Mouse (Mus musculus) testis, adult 2 months (tissue): ENCODE results near the gene Stambpl1. TPM values are rescaled to one million over a fixed set of nuclear protein-coding genes. Genes with fewer than 3 reads are reported as not detected.

ENCODE experiments used
- H3K27ac ChIP-seq: fragments of 200-500 bp; 2 replicates; pipeline ENCODE4 v1.5.1; 2012; ENCODE audit warnings: low read depth, low read length; ENCODE audit not compliant: control insufficient read depth, insufficient read depth
- H3K27me3 ChIP-seq: fragments of 200-500 bp; 2 replicates; pipeline ENCODE4 v1.6.1; 2012; ENCODE audit warnings: mild to moderate bottlenecking, low read length, moderate library complexity; ENCODE audit not compliant: control insufficient read depth, insufficient read depth
- H3K36me3 ChIP-seq: fragments of 200-500 bp; 2 replicates; pipeline ENCODE4 v1.6.1; 2012; ENCODE audit warnings: mild to moderate bottlenecking, low read length; ENCODE audit not compliant: control insufficient read depth, insufficient read depth
- H3K4me1 ChIP-seq: fragments of 200-500 bp; 2 replicates; pipeline ENCODE4 v1.6.1; 2012; ENCODE audit warnings: low read length; ENCODE audit not compliant: control insufficient read depth, insufficient read depth
- H3K4me3 ChIP-seq: fragments of 200-500 bp; 2 replicates; pipeline ENCODE4 v1.5.1; 2012; ENCODE audit warnings: low read depth, mild to moderate bottlenecking, low read length, moderate library complexity, mixed read lengths; ENCODE audit not compliant: control insufficient read depth
- CTCF ChIP-seq: fragments of 200-500 bp; IDR thresholded peaks from 2 replicates; pipeline ENCODE4 v1.5.1; 2012; ENCODE audit warnings: low read depth, mild to moderate bottlenecking, inconsistent platforms, low read length, moderate library complexity; ENCODE audit not compliant: control insufficient read depth, insufficient read depth, insufficient replicate concordance
- POLR2A ChIP-seq: fragments of 200-500 bp; IDR thresholded peaks from 2 replicates; pipeline ENCODE4 v1.6.1; 2012; ENCODE audit warnings: low read depth, mild to moderate bottlenecking, inconsistent platforms, low read length, moderate library complexity; ENCODE audit not compliant: control insufficient read depth
- polyA plus RNA-seq: library from polyadenylated mRNA; depleted of rRNA; stranded (reverse); fragments of >200 nt; gene quantifications from 2 replicates; pipeline ENCODE4 v1.2.3, GENCODE M21; 2012

Stambpl1 gene
- polyA plus RNA-seq, 1 experiment = 38.0 TPM

- Histone ChIP-seq H3K27ac (no peak overlapping the region), H3K27me3 (no peaks in the 10 kb centered on the region), H3K36me3 (no peaks in the 10 kb centered on the region), H3K4me1 (peaks cover 6% of the 10 kb centered on the region), H3K4me3 (no peak overlapping the region)
- no peak for TF ChIP-seq POLR2A
- TF ChIP-seq CTCF = no peak
Observed at GRCm38 (mm10) chr19:34268991-34269390, 77.0 kb downstream of the Stambpl1 start.

DNA sequence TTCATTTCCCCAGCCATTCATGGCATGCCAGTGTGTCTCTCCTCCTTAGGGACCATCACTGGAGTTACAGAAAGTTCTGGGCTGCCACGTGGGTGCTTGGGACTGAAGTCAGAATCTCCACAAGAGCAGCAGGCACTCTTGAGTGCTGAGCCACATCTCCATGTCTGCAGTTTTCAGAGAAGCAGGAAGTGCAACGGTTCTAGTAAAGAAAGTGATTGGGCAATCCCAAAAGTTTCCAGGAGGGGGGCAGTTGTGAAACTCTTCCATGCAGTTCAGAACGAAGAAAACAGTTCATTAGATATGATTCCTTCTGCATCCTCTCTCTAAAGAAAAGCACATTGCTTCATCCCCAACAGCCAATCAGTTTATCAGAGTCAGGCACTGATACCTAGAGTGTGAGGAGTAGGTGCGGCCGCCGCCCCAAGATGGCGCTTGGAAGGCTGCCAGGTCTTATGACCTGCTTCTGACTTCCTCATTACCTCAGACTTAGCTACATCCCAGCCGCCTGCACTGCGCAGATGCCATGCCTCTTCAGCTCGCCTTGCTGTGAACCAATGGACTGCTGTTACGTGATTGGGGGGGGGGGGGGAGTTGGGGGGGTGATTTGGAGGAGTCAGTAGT is 78.2 kb downstream of the Stambpl1 start:
- H3K27ac ChIP-seq = peak overlapping the region; percentile 52
- peak overlapping the region; percentile 14 for H3K4me3 ChIP-seq
- H3K27me3 ChIP-seq = no peaks in the 10 kb centered on the region
- H3K36me3 ChIP-seq = no peaks in the 10 kb centered on the region
- TF ChIP-seq POLR2A (no peak), CTCF (no peak)
- H3K4me1 ChIP-seq = peaks cover 6% of the 10 kb centered on the region

DNA sequence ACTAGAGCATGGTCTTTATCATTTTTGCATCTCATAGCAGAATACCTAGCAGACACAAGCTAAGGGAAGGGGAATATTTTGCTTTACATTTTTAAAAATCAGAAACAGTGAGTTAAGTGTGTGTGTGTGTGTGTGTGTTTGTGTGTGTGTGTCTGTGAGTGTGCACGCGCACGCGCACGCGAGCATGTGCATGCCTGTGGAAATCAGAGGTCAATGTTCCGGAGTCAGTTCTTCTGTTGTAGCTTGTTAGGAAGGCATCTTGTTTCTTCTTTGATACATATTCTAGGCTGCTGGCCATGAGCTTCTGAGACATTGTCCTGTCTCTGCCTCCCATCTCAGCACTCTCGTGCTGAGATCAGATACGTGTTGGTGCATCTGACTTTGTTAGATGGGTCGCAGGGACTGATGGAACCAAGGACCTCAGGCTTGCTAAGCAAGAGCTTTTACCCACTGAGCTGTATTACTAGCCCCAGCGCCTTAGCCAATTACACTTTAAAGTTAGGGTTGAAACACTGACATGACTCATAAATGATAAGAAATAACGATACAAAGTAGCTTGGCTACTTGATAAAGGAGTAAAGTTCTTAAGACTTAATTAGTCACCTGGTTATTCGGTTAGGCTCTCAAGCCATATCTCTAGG is 78.9 kb downstream of the Stambpl1 start:
- no peak overlapping the region for H3K4me3 ChIP-seq
- no peak for TF ChIP-seq CTCF
- no peak for TF ChIP-seq POLR2A
- peak overlapping the region; percentile 49 for H3K27ac ChIP-seq

GRCm38 (mm10) chr19:34273073-34273472 is 81.0 kb downstream of the Stambpl1 start:
- H3K27ac ChIP-seq = no peak overlapping the region
- no peaks in the 10 kb centered on the region for H3K27me3 ChIP-seq
- H3K4me3 ChIP-seq = no peak overlapping the region
- no peaks in the 10 kb centered on the region for H3K36me3 ChIP-seq
- TF ChIP-seq CTCF (no peak), POLR2A (no peak)
- H3K4me1 ChIP-seq = peaks cover 6% of the 10 kb centered on the region

More for the DNA sequence above, 78.9 kb downstream of the Stambpl1 start:
- H3K4me1 ChIP-seq = peaks cover 6% of the 10 kb centered on the region
- no peaks in the 10 kb centered on the region for H3K36me3 ChIP-seq
- no peaks in the 10 kb centered on the region for H3K27me3 ChIP-seq

GRCm38 (mm10) chr19:34278078-34278477 is 86.0 kb downstream of the Stambpl1 start:
- Histone ChIP-seq H3K36me3 (no peaks in the 10 kb centered on the region), H3K27ac (no peak overlapping the region), H3K27me3 (no peaks in the 10 kb centered on the region), H3K4me3 (peak overlapping the region; percentile 80; the same call in 1 of the 2 replicates), H3K4me1 (no peaks in the 10 kb centered on the region)
- TF ChIP-seq POLR2A (no peak), CTCF (no peak)

DNA sequence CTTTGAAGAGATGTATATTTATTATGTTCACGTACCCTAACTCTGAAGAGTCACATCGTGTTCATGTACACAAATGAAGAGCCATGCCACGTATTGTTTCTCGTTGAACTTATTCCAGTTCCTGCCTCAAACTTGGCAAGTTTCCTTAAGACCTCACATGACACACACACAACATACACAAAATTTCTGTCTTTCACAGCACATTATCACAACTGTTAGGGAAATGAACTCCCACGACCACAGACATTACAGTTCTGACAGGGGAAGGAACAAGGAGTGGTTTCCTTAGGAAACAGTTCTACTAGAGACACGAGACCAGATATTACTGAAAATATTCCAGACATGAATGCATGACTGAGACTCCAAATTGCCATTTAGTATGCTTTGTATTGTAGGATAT is 91.6 kb downstream of the Stambpl1 start:
- no peaks in the 10 kb centered on the region; the same call in 1 of the 2 replicates for H3K4me1 ChIP-seq
- no peaks in the 10 kb centered on the region for H3K27me3 ChIP-seq
- no peak for TF ChIP-seq POLR2A
- no peak for TF ChIP-seq CTCF
- no peak overlapping the region for H3K27ac ChIP-seq
- no peaks in the 10 kb centered on the region for H3K36me3 ChIP-seq
- no peak overlapping the region for H3K4me3 ChIP-seq

- Histone ChIP-seq H3K4me1 (no peaks in the 10 kb centered on the region; the same call in 1 of the 2 replicates), H3K4me3 (no peak overlapping the region), H3K36me3 (no peaks in the 10 kb centered on the region), H3K27me3 (no peaks in the 10 kb centered on the region), H3K27ac (no peak overlapping the region)
- no peak for TF ChIP-seq CTCF
- TF ChIP-seq POLR2A = no peak
Observed at GRCm38 (mm10) chr19:34284383-34284782, 92.4 kb downstream of the Stambpl1 start.

GRCm38 (mm10) chr19:34284826-34285225 is 92.8 kb downstream of the Stambpl1 start:
- Histone ChIP-seq H3K4me1 (no peaks in the 10 kb centered on the region; the same call in 1 of the 2 replicates), H3K27ac (no peak overlapping the region), H3K4me3 (no peak overlapping the region), H3K27me3 (no peaks in the 10 kb centered on the region), H3K36me3 (no peaks in the 10 kb centered on the region)
- no peak for TF ChIP-seq CTCF
- no peak for TF ChIP-seq POLR2A
